Mouse (Mus musculus): ENCODE data around the gene Slc37a4.

- TF ChIP-seq CTCF (IDR thresholded peaks at IDR 0.05) (no peak), EP300 (IDR thresholded peaks at IDR 0.05; ENCODE audit: insufficient read depth, low read depth, low read length) (no peak), POLR2A (IDR thresholded peaks at IDR 0.05; ENCODE audit: insufficient read depth, low read depth, low read length) (no peak)
These were observed 36.0 kb downstream of the Slc37a4 start for GRCm38 (mm10) chr9:44432577-44433185.
